Mouse (Mus musculus): ENCODE results near the gene Whrn.

DNA sequence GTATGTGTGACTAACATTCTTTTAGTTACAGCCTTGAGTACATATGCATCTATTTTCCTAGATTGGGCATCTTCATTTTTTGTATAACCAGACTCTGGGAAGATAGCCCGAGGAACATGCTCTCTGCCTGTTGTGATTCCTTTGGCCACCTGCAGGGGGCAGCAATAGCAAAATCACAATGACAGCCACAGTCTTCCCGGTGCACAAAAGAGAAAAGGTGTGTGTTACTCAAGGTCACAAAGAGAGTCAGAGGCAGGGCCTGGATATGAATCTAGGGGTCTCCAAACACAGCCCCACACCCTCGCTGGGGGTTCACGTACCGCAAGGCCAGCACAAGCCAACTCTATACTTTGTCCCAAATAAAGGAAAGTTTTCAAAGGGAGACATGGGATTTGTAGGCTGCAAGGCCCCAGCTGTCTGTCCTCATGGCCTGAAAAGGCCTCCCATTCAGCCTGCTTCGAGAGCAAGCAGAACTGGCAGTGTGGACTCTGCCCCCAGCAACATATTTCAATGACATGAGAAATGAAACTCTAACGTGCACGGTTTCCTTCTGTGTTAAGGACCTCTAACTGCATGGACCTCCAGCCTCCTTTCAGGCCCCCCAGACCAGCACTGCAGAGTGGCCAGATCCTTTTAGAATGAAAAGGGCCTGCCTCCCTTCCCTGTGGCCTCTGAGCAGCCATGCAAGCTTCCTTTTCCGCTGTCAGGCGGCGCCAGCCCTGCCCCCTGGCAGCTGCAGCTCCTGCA, 15.5 kb downstream of the Whrn start:
- no peak for TF ChIP-seq POLR2A (IDR thresholded peaks at IDR 0.05; ENCODE audit: insufficient read depth, low read depth, low read length)
- peak; percentile 49; the same call in 1 of the 2 replicates for TF ChIP-seq CTCF (IDR thresholded peaks at IDR 0.05; ENCODE audit: insufficient read depth, low read depth, low read length)
